Mouse (Mus musculus) left cerebral cortex, adult 18-20 months (tissue): Measurements from ENCODE around the gene Olfr433. TPM values are rescaled to one million over a fixed set of nuclear protein-coding genes. Genes with fewer than 3 reads are reported as not detected.

Source experiments
- total RNA-seq, 2 experiments: library from RNA; stranded (reverse); gene quantifications; 2 replicates each; pipeline ENCODE4 v1.2.3; 2021

Gene Olfr433
- total RNA-seq, 2 experiments from 2014 or later, result not detected

Other genes starting within 250 kb of the Olfr433 start
- not detected for gene Ifi211, start 127.7 kb upstream of the Olfr433 start, total RNA-seq
- gene Mndal, start 98.2 kb upstream of the Olfr433 start, total RNA-seq, result 1 to 10 TPM in 1 of 2 experiments, under 1 TPM in 1; 0.86 to 1.6 TPM
- gene Ifi203, start 98.0 kb upstream of the Olfr433 start, total RNA-seq, result under 1 TPM; 0.53 to 0.59 TPM
- gene Ifi202b, start 58.0 kb upstream of the Olfr433 start, total RNA-seq, result not detected
- not detected for gene Ifi205, start 8.9 kb upstream of the Olfr433 start, total RNA-seq
- not detected for gene Olfr432, start 8.5 kb downstream of the Olfr433 start, total RNA-seq
- not detected for gene Olfr430, start 25.9 kb downstream of the Olfr433 start, total RNA-seq
- gene Olfr429, start 43.6 kb downstream of the Olfr433 start, total RNA-seq, result not detected
- gene Olfr427, start 56.2 kb downstream of the Olfr433 start, total RNA-seq, result not detected
- not detected for gene Olfr231, start 80.5 kb downstream of the Olfr433 start, total RNA-seq
- not detected for gene Olfr424, start 90.8 kb downstream of the Olfr433 start, total RNA-seq
- not detected for gene Olfr420, start 114.9 kb downstream of the Olfr433 start, total RNA-seq
- gene Spta1, start 132.1 kb downstream of the Olfr433 start, total RNA-seq, result under 1 TPM; 0.05 to 0.07 TPM
- gene Olfr419, start 211.4 kb downstream of the Olfr433 start, total RNA-seq, result not detected